Mouse (Mus musculus) naive thymus-derived CD4-positive, alpha-beta T cell, adult 2 months (primary cell): ENCODE measurements around the gene Bcar3.

Source experiments
- DNase-seq: peaks from one replicate; pipeline ENCODE4 v3.0.0-alpha.2; 2011; ENCODE audit warnings: low read depth

Gene Bcar3

DNA sequence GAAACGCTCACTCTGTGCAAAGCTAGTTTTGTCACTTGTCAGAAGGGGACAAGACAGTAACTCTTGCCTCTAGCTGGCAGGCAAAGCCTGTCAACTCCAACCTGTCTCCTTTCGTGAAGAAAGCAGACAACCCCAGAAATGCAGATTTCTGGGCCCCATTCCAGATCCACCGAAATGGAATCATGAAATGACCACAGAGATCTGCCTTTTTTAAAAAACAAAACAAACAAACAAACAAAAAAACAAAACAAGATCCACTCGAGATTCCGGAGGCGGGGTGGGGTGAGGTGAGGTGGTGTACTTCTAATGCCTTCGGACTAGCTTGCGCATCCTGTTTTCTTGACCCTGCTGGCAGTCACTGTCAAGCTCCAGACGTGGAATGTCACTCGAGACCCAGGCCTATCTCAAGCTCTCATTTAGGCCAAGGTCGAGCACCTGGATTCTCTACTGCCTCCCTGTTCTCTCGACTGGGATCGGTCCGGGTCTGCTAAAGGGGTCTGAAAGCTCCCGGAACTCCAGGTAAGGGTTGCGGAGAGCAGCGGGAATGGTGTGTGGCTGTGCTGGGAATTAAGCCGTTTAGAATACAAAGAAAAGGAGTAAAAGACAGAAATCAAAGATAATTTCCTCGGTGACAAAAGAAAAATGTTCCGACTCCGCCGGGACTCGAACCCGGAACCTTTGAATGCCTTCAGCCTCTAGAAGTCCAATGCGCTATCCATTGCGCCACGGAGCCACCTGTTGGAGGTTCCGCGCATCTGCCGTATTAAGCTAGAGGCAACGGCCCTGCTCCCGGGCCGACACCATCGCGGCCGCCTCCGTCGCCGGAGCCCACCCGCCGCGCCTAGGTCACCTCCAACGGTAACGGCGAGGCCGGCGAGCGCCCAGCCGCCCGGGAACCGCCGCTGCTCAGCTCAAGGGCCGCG lies 1.4 kb upstream of the Bcar3 start:
- peak; percentile 97 for DNase-seq

DNA sequence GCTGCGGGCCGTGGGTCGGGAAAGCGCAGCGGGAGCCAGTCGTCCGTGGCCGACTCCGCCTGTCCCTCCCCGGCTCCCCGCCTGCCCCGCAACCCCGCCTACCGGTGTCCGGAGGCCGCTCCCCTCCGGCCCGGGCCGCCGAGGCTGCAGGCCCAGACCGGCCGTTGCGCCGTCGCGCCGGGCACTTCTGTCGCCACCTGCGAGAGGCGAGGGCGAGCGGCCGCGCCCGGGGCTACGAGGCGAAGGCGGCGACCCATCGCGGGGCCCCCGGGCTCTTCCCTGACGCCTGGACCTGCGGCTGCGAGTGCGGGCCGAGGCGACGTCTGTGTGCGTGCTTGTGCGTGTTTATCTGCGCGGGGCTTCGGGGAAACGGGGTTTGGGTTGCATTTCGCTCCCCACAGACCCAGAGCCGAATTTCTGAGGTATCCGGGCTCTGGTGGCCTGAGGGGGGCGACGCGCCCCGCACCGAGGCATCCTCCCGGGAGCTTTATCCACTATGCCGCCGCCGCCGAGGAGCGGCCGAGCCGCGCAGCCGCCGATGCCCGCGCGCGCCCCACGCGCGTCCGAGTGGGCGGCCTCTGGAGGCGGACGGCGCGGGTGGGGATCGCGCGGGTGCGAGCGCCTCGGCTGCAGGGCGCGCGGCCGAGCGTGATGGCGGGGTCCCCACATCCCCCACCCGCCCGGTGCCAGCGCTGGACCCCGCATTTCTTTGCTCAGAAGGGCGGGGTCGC lies 548 bp upstream of the Bcar3 start:
- DNase-seq, result peak; percentile 69

DNA sequence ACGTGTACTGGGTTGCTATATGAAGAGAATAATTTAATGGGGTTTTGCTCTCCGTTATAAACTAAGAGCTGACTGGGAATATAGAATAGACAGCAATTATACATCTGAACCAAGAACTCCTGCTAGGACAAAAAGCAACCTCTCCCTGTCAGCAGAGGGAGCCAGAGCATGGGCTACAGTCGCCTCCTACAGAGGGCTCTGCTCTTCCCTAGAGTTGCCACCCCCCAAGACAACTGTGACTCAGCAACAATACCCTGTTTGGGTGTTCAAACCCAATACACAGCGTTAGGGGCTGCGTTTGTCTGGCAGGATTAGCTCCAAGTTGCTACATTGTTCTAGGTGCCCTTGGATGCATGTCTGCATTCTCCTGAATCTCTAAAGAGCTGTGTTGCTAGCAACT lies 1.6 kb downstream of the Bcar3 start:
- peak; percentile 72 for DNase-seq

DNA sequence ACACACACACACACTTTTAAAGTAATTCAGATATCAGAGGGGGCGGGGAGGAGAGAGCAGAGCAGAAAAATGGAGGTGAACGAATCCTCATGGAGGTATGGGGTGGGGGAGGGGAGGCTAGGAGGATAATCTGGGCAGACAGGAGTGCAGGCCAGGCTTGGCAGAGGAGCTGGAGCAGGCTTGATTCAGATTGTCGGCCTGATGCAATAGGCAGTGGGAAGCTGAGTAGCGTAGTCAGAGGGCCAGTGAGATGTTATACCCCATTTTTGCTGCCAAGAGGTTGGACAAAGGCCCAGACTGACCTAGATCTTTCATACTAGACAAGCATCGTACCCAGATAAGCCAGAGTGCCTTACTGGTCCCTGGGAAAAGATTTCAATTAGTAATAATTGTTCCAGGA lies 3.0 kb downstream of the Bcar3 start:
- no peak for DNase-seq

DNA sequence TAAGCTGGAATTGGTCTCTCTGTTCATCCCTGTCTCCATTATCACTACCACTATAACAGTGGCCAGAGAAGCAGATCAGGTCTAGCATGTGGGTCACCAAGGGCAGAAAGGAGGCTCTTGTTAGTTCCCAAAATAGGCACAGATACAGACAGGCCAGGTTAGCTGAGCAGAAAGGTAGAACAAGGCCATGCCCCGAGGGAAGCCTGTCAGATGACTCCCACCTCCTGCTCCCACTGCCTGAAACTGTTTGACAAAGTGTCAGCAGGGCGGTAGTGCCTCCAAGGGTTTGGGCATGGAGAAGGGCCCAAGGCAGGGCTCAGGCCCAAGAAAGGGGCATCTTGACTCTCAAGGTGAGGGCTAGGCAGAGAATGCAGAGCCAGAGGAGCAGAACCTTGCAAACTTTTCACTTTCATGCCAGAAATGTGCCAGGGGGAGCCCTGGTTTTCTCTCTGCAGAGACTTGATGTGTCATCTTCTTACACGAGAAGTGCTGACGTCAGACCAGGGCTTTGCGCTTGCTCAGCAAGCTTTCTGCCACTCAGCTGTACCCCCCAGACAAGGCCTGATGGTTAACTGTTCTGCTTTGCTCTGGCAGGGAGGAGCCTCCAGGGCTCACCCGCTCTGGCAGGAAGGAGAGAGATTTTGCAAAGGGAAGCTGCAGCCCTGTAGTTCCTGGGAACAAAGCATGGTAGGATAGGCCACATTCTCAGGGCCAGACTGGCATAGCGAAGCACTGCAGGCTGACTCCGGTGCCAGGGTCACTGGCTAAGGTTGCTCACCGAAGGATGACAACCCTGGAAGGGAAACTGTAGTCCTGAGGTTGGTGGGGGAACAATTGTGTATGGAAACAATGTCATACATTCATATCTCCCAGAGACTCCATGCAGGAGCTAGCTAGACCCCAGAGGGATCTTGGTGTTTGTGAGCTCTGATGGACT lies 7.3 kb downstream of the Bcar3 start:
- DNase-seq, result no peak

DNA sequence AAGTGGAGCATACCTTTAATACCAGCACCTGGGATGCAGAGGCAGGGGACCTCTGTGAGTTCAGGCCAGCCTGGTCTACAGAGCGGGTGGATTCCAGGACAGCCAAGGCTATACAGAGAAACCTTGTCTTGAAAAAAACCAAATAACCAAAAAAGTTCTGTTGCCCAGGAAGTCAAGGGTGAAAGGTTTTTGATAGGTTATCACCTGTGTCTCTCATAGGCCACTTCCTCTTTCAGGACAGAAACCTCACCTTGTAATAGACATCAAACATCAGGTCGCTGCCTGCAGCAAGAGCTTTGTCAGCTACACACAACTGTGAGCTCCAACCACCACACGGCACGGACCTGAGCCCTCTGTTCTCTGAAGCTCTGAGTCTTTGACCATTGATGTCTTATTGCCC lies 10.6 kb downstream of the Bcar3 start:
- DNase-seq, result no peak

DNA sequence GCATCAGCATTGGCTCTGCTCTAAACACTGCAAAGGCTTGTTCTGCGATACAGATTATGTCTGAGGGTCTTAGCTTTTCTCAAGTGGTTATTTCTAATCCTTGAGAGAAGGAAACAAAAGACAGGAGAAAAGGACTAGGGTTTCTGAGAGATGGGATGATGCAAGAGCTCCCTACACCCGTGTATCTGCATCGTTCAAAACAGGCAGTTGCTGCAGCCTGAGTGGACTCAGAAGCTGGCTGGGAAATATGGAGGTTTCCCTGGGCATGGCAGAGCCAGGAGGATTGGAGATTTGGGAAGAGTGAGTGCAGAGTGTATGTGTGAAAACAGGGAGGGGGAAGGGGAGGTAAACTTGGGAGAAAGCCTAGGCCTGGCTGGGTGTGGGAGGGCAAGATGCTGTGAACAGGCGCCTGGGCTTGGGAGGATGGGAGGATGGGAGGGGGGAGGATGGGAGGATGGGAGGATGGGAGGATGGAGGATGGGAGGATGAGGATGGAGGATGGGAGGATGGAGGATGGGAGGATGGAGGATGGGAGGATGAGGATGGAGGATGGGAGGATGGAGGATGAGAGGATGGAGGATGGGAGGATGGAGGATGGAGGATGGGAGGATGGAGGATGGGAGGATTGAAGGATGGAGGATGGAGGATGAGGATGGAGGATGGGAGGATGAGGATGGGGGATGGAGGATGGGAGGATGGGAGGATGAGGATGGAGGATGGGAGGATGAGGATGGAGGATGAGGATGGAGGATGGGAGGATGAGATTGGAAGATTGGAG lies 14.1 kb downstream of the Bcar3 start:
- no peak for DNase-seq

DNA sequence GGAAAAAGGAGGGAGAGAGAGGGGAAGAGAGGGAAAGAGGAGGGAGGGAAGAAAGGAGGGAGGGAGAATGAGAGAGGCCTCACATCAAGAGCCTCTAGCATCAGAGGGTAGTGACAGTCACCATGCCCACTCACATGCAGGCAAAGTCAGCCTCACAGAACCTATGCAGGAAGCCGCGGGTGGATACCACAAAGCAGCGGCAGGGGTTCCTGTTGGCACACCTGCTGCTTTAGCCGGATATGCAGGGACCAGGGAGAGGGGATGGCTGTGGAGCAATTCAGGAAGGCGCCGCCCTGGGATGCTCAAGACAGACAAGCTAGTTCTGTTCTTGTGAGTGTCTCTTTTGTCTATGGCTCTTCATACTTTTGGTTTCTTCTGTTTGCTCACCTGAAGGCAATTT lies 15.0 kb downstream of the Bcar3 start:
- DNase-seq, result no peak

DNA sequence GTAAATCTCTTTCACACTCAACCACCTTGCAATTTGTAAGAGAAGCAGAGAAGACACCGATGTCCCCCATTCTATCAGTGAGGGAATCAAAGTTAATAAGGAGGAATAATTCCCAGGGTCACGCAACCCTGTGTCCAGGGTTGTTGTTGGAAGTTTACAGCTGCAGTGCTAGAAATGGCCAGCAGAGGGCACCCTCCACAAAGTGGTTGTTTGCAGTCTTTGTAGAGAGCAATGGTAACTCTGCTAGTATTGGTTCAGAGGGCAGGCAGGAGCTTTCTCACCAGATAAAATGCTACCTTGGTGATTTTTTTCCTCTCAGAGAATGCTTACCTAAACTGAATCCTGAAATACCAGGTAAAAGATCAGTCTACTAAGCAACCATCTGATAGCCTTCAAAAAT lies 18.1 kb downstream of the Bcar3 start:
- peak; percentile 77 for DNase-seq

DNA sequence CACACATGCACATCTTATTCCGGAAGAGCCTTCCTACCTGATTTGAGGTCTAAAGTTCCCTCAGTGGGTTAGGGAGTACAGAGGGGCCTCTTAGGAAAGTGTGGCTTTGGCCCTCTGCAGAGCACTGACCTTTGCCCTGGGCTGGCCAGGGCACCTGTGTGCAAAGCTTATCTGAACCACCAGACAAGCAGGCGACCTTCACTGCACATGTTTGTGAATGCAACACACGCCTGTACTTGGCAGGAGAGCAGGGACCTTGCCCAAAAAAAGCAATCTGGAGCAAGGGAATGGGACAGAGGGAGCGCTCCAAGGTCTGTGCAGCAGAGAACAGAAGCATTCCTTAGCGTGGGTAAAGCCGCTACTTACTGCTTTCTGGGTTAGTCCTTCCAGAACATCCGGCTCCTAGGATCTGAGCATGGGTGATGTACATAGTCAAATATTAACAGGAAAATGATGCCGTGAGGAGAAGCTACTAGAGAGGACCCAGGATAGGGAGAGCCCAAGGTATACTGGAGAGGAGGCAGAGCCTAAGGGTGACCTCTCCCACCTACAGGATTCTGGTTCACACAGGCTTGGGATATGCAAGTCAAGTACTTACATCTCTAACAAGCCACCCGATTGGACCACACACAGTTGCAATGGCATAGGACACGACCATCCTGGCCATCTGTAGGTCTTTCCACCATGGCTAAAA lies 19.1 kb downstream of the Bcar3 start:
- no peak for DNase-seq

DNA sequence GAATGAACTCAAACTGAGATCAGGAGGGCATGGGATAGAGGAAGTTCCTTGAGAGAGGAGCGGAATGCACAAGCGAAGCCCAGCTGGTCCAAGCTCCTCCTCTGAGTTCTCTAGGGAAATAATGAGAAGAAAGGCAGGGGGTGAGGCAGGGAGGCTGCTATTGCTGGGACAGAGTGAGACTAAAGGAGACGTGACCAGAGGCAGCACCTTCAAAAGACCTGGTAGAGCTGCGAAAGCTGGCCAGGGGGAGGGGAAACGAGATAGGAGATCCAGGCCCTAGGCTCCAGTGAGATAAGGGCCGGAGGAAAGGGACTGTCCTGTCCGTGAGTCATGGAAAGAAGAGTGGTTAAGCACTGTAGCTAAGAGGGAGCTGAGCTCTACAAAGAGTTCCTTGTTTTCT lies 20.0 kb downstream of the Bcar3 start:
- DNase-seq, result no peak

DNA sequence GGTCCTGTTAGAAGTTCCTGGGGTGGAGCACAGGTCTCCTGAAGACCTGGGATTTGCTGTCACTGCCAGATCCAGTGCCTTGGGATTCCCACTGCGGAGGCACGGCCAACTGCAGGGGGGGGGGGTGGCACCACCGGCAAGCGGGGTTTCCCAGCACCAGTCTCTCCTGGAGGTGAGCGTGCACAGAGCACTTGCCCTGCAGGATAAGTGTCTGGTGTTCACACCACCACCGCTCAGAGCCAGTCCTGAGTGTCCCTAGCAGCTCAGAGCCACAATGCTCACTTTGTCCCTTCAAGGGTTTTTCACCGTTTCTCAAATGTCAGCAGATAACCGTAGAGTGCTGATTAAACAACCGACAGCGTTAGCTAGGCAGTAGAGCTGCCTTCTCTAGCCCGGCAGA lies 22.7 kb downstream of the Bcar3 start:
- DNase-seq, result no peak

DNA sequence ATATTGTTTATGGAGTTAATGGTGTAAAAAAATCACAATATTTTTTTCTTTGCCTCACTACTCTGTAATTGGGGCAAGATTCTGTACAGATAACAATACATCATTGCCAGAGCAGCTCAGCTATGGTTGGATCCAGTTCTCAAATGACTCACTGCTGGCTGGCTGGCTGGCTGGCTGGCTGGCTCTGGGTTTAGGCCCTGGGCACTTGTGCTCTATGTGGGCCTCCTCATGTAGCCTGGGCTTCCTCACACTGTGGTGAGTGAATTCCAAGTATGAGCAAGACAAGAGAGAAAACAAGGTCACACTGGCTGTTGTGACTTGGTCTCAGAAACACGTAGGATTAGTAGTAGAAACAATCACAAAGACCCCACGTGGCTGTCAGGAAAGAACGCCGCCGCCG lies 23.4 kb downstream of the Bcar3 start:
- no peak for DNase-seq

DNA sequence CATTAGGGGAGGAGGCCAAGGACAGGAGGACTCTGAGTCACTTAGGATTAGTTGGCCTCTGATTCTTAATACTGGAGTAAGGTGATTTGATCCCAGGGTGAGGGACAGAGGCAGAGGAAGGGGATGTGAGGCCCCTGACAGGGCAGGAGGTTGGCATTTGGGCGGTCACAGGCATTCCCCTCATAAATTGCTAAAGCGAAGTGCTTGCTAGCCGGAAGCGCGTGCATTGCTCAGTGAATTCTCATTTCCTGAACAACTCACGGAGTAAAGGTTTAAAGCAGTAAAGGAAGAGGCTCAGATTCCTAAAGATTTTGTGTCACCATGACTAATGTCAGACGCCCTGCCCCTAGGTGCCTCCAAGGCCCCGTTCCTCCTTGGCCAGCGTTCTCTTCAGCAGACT lies 28.3 kb downstream of the Bcar3 start:
- no peak for DNase-seq

DNA sequence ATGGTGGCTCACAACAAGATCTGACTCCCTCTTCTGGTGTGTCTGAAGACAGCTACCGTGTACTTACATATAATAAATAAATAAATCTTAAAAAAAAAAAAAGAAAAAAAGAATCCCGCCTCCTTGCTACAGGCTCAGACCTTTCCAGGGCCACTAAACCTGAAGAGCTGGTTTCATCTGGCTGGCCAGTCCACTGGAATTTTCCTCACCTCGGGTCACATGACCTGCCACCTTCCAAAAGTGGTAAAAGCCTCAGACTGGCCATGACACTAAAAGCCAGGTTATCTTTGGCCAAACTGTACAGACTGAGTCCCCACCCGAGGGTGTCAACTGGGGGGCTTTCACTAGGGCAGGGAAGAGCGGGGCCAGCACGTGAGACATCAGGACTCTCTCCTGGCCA lies 29.9 kb downstream of the Bcar3 start:
- DNase-seq, result no peak

DNA sequence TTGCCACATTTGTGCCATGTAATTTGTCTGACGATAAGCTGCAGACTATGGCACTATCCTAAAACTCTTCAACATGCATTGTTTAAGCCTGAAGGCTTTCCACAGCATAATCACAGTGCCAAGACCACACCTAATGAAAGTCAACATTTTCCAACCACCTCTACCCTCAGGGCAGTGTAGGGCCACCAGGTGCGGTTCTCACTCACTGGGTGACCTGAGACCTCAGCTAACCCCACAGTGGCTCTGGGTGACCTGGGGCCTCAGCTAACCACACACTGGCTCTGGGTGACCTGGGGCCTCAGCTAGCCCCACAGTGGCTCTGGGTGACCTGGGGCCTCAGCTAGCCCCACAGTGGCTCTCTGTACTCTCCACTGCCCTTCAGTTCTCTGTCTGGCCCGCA lies 30.6 kb downstream of the Bcar3 start:
- no peak for DNase-seq

DNA sequence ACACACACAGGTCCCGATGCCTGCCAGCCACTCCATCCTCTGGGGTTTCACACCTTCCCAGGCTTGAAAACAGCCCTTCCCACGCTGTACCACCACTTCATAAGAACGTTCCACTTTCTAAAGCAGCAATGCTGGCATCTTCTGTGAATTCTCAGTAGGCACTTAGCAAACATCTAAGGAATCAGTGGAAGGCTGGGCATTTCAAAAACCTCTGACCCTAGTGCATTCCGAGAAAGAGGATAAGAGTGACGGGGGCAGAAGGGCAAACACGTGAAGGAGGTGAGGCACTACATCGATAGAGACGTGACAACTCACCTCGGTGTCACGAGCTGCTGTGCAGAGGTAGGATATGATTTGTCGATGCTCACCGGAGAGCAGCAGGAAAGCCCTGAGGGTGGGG lies 36.5 kb downstream of the Bcar3 start:
- DNase-seq, result no peak

DNA sequence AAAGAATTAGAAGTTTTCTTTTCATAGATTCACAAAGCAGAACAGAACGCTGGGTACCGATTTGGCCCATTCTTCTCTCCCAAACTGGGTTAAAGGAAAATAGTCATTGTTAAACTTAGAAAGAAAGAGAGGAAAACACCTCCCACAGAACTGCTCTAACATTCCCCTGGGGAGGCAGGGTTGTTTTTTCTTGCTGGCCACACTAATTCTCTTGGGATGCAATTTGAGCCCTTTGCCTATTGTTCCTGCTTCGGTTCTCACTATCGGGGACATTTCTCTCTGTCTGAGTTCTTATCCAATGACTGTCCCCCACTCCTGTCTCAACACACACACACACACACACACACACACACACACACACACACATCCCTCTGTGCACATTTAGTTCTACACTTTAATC lies 39.6 kb downstream of the Bcar3 start:
- DNase-seq, result no peak

DNA sequence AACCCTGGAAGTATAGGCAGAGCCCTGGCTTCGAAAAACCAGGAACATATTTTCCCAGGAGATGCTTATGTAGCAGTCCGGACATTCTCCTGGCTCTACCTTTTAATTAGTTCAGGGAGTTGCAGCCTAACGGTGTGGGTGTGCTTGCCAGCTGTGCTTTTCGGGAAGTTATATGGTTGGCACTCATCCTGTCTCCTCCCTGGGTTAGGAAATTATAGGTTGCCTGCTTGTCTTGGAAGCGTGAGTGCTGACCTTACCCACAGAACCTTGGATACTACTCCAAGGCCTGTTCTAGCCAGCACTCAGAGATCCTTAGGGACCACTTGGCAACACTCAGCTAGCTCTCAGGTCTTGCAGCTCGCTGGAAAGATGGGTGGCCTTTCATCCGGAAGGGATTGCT lies 40.0 kb downstream of the Bcar3 start:
- no peak for DNase-seq

DNA sequence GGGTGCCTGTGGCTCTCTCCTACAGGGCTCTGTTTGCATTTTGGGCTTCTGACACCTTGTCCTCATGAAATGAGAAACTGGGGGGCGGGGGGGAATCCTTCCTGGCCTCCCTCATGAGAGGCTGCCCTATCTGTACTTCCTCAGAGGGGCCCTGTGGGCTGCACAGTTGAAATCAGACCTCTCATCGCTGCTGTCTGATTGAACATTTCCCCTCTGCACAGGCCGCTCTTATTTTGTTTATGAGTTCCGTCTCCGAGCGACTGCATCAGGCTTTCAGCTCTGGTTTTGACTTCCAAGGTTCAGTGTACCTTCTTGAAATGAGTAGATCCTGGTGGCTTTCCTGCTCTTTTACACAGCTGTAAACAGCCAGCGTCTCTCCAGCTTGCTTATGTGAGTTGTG lies 40.4 kb downstream of the Bcar3 start:
- DNase-seq, result no peak

DNA sequence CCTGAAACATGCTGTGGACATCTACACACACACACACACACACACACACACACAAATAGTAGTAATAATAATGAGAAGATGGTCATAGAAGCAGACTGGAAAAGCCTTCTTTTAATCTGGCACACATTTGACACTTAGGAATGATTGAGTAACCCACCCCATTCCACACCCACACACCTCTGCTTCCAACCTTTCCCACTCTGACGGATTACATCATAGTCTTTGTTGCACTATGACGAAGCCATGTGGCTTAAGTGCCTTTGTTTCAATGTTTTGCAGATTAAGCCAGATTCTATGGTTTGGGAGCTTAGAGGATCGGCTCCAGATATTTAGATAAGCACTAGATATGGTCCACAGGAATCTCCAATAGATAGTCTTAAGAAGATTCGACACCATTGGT lies 42.1 kb downstream of the Bcar3 start:
- DNase-seq, result no peak
